Mouse (Mus musculus) duodenum, adult 2 months (tissue): ENCODE measurements around the gene Cops7b. TPM values are rescaled to one million over a fixed set of nuclear protein-coding genes. Genes with fewer than 3 reads are reported as not detected.

Source experiments
- polyA plus RNA-seq: library from polyadenylated mRNA; depleted of rRNA; stranded (reverse); fragments of >200 nt; gene quantifications from 2 replicates; pipeline ENCODE4 v1.2.3, GENCODE M21; 2012; ENCODE audit warnings: low replicate concordance; rRNA removed

Cops7b gene
- polyA plus RNA-seq: 17.5 and 20.4 TPM in 2 replicates

DNA sequence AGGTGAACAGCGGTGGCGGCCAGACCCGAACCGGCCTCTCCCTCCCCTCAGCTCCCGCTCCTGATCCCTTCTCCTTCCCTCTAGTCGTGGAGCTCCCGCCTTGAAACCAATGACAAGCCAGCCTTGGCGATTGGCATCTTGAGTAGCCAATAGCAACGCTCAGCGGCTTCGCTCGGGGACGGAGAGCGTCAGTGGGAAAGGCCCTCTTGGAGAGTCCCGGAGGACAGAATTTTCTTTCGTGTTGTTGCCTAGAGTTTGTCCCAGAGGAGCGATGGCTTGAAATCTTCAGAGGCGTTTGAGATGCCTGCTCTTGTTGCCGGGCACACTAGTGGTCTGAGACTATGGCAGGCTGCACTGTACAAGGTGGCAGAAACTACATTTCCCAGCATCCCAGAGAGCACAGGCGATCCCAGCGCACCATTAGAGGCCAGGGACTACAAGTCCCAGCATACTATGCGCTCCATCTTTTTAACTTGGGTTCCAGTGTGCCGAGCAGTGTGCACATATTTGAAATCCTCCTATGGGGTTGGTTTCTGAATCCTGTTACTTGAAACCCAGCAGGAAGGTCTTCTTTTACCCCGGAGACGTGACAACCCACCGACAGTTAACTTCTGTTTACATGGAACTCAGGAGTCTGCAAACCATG, at the start of gene Cops7b, which contains the start of gene Pde6d:
Cops7b (plus strand) TSS at position 454 of the 646 bp plus-strand sequence.
Pde6d (minus strand) TSS at position 179 of the 646 bp plus-strand sequence.

Other genes with a start within 250 kb of the Cops7b start
- gene Ncl, start 223.5 kb upstream of the Cops7b start, polyA plus RNA-seq: 4.2 and 4.9 TPM in 2 replicates
- gene Nmur1, start 156.7 kb upstream of the Cops7b start, polyA plus RNA-seq: 6.0 and 8.6 TPM in 2 replicates
- 0.13 TPM in 1 of 2 replicates, not detected in the other for gene Tex44, start 156.6 kb upstream of the Cops7b start, polyA plus RNA-seq
- gene Ptma, start 56.2 kb upstream of the Cops7b start, polyA plus RNA-seq: 900 and 1,067 TPM in 2 replicates
- gene Pde6d, start 275 bp upstream of the Cops7b start, polyA plus RNA-seq: 5.8 and 10.1 TPM in 2 replicates
- gene Nppc, start 87.7 kb downstream of the Cops7b start, polyA plus RNA-seq: 0.11 and 0.29 TPM in 2 replicates
- 6.6 and 7.7 TPM in 2 replicates for gene Dis3l2, start 120.9 kb downstream of the Cops7b start, polyA plus RNA-seq